Mouse (Mus musculus) liver, embryonic 14.5 days (tissue): ENCODE results near the gene Olfr1056. TPM values are rescaled to one million over a fixed set of nuclear protein-coding genes. Genes with fewer than 3 reads are reported as not detected.
"Not testable (repeated sequence)": the region's sequence is repeated elsewhere in the genome, so short reads cannot be mapped to it uniquely, and the experiment has no call there.

Source experiments
- ATAC-seq: fragments of 200-750 bp; cut with Nextera tagmentation; 2 replicates; pipeline ENCODE4 v1.8.0; 2017; ENCODE audit warnings: moderate number of reproducible peaks, mild to moderate bottlenecking, moderate library complexity; ENCODE audit not compliant: insufficient read depth
- DNase-seq, 3 experiments: peaks; one replicate each; pipeline ENCODE4 v3.0.0-alpha.2; 2012 to 2013; ENCODE audit warnings: low read depth in 3 of 3, low spot score in 3 of 3
- H3K27ac ChIP-seq: fragments of 300-500 bp; sonication (generic); 2 replicates; pipeline ENCODE4 v1.5.1; 2014; ENCODE audit warnings: moderate library complexity, mild to moderate bottlenecking, control low read depth, inconsistent platforms
- H3K27me3 ChIP-seq: fragments of 300-500 bp; sonication (generic); 2 replicates; pipeline ENCODE4 v1.6.1; 2014; ENCODE audit warnings: mild to moderate bottlenecking, low read length, moderate library complexity; ENCODE audit not compliant: control insufficient read depth, insufficient read depth
- H3K36me3 ChIP-seq: fragments of 300-500 bp; sonication (generic); replicated peaks from 2 replicates; pipeline ENCODE4 v1.6.1; 2014; ENCODE audit warnings: low read depth; ENCODE audit not compliant: control insufficient read depth, insufficient read depth
- H3K4me1 ChIP-seq, 2 experiments: fragments of 200-500 bp in 1 of 2; fragments of 300-500 bp in 1 of 2; sonication (generic) in 1 of 2; replicated peaks; 2 replicates each; pipeline ENCODE4 v1.6.1; 2012 to 2014; ENCODE audit warnings: antibody characterized with exemption in 1 of 2, inconsistent platforms in 1 of 2, low read length in 1 of 2; ENCODE audit not compliant: control insufficient read depth in 2 of 2, insufficient read depth in 2 of 2
- H3K4me2 ChIP-seq: fragments of 300-500 bp; sonication (generic); 2 replicates; pipeline ENCODE4 v1.6.1; 2014; ENCODE audit warnings: low read depth, mild to moderate bottlenecking, control low read depth, moderate library complexity
- H3K4me3 ChIP-seq, 2 experiments: fragments of 200-500 bp in 1 of 2; fragments of 300-500 bp in 1 of 2; sonication (generic) in 1 of 2; 2 replicates each; pipeline ENCODE4 v1.5.1; 2012 to 2014; ENCODE audit warnings: low read depth in 2 of 2, low read length in 2 of 2, mild to moderate bottlenecking in 2 of 2, control low read depth in 1 of 2, inconsistent platforms in 1 of 2, moderate library complexity in 1 of 2; ENCODE audit not compliant: insufficient read depth in 1 of 2
- H3K9ac ChIP-seq: fragments of 300-500 bp; sonication (generic); replicated peaks from 2 replicates; pipeline ENCODE4 v1.6.1; 2014; ENCODE audit warnings: mild to moderate bottlenecking, control low read depth, moderate library complexity
- H3K9me3 ChIP-seq: fragments of 300-500 bp; sonication (generic); 2 replicates; pipeline ENCODE4 v1.6.1; 2016; ENCODE audit warnings: low read length, mixed read lengths; ENCODE audit not compliant: control insufficient read depth
- CTCF ChIP-seq: IDR thresholded peaks from 2 replicates; pipeline ENCODE4 v1.5.1; 2016; ENCODE audit warnings: antibody characterized with exemption, low read depth, control low read depth
- EP300 ChIP-seq: IDR thresholded peaks from 2 replicates; pipeline ENCODE4 v1.6.1; 2016; ENCODE audit warnings: antibody characterized with exemption, low read depth
- WGBS: fragments of 180-500 bp; shearing (Covaris S2); extraction: QIAGEN DNeasy Blood & Tissue Kit; methylation state at CpG from one replicate; pipeline ENCODE4 v1.1.7; 2014; ENCODE audit not compliant: insufficient replicate concordance; 5-methylcytosine and 5-hydroxymethylcytosine counted together
- polyA plus RNA-seq, 2 experiments: library from polyadenylated mRNA; depleted of rRNA in 1 of 2; stranded (reverse) in 1 of 2; unstranded in 1 of 2; fragments of >200 nt; fragmentation: Nextera tagmentation in 1 of 2; extraction: Ambion mirVana in 1 of 2; gene quantifications; 2 replicates each; pipeline versions ENCODE4 v1.2.1 to v1.2.3; 2012 to 2014

Gene Olfr1056
- polyA plus RNA-seq (2012; rRNA removed) = not detected in 2 replicates
- polyA plus RNA-seq (2014; fragmentation: Nextera tagmentation; extraction: Ambion mirVana) = not detected in 2 replicates

GRCm38 (mm10) chr2:86362369-86362768, at the start of gene Olfr1056:
Gene Olfr1056, minus strand, starts transcription at chr2:86362469.
- Histone ChIP-seq H3K4me3 (no peak within 1 kb of the TSS), H3K27ac (no peak within 1 kb of the TSS), H3K27me3 (no peaks in the 10 kb centered on the region), H3K4me2 (no peak within 1 kb of the TSS), H3K4me1 (no peaks in the 10 kb centered on the region), H3K9me3 (no peaks in the 10 kb centered on the region), H3K36me3 (no peaks in the 10 kb centered on the region), H3K9ac (no peak within 1 kb of the TSS)
- no peak for TF ChIP-seq CTCF
- no peak for TF ChIP-seq EP300
- DNase-seq (no peak), ATAC-seq (no peak)

- ATAC-seq = no peak
- WGBS = 45% methylated on average over 2 of the region's 2 CpGs
- H3K9me3 ChIP-seq = no peaks in the 10 kb centered on the region
- DNase-seq = no peak
- H3K4me2 ChIP-seq = no peak overlapping the region
- no peak overlapping the region for H3K27ac ChIP-seq
- H3K4me3 ChIP-seq = no peak overlapping the region
- no peaks in the 10 kb centered on the region for H3K36me3 ChIP-seq
- H3K4me1 ChIP-seq = no peaks in the 10 kb centered on the region
- TF ChIP-seq CTCF (no peak), EP300 (no peak)
- H3K27me3 ChIP-seq = no peaks in the 10 kb centered on the region
- H3K9ac ChIP-seq = no peak overlapping the region
These were observed 32.8 kb upstream of the Olfr1056 start for GRCm38 (mm10) chr2:86395114-86395513.

- not testable (repeated sequence) for H3K36me3 ChIP-seq, H3K4me2 ChIP-seq, H3K4me3 ChIP-seq, ATAC-seq, H3K9me3 ChIP-seq, H3K4me1 ChIP-seq, DNase-seq, H3K27me3 ChIP-seq, H3K9ac ChIP-seq, H3K27ac ChIP-seq
These were observed 26.2 kb upstream of the Olfr1056 start, which contains the start of gene Olfr1058 for GRCm38 (mm10) chr2:86388461-86388860. Gene Olfr1058, minus strand, starts transcription at chr2:86388561.

GRCm38 (mm10) chr2:86378293-86378692, 16.0 kb upstream of the Olfr1056 start, which contains the start of gene Olfr1057:
Gene Olfr1057, minus strand, starts transcription at chr2:86378393.
- H3K36me3 ChIP-seq = no peaks in the 10 kb centered on the region
- no peaks in the 10 kb centered on the region for H3K27me3 ChIP-seq
- H3K9me3 ChIP-seq = no peaks in the 10 kb centered on the region
- no peak within 1 kb of the TSS for H3K4me2 ChIP-seq
- no peak within 1 kb of the TSS for H3K4me3 ChIP-seq
- no peak for DNase-seq
- no peak within 1 kb of the TSS for H3K27ac ChIP-seq
- no peak for TF ChIP-seq EP300
- no peak for TF ChIP-seq CTCF
- H3K9ac ChIP-seq = no peak within 1 kb of the TSS
- no peak for ATAC-seq
- no peaks in the 10 kb centered on the region for H3K4me1 ChIP-seq

- not testable (repeated sequence) for H3K4me1 ChIP-seq, H3K9me3 ChIP-seq, H3K9ac ChIP-seq, H3K4me2 ChIP-seq, DNase-seq, ATAC-seq, H3K27ac ChIP-seq, H3K4me3 ChIP-seq, H3K27me3 ChIP-seq, H3K36me3 ChIP-seq
- WGBS = no CpG with 5 or more reads among the region's 6 CpGs
These were observed 4.1 kb upstream of the Olfr1056 start for GRCm38 (mm10) chr2:86366342-86366741.

- not testable (repeated sequence) for H3K4me2 ChIP-seq, ATAC-seq, H3K36me3 ChIP-seq, H3K4me1 ChIP-seq, H3K27me3 ChIP-seq, DNase-seq, H3K9ac ChIP-seq, H3K4me3 ChIP-seq, H3K9me3 ChIP-seq, H3K27ac ChIP-seq
- WGBS = 76% methylated on average over 1 of the region's 1 CpGs
These were observed 10.5 kb downstream of the Olfr1056 start for GRCm38 (mm10) chr2:86351751-86352150.
